Mouse (Mus musculus): ENCODE data around the gene Hormad2. TPM values are rescaled to one million over a fixed set of nuclear protein-coding genes. Genes with fewer than 3 reads are reported as not detected.

Gene Hormad2
- polyA plus RNA-seq, 1 experiment, result 0.28 TPM

DNA sequence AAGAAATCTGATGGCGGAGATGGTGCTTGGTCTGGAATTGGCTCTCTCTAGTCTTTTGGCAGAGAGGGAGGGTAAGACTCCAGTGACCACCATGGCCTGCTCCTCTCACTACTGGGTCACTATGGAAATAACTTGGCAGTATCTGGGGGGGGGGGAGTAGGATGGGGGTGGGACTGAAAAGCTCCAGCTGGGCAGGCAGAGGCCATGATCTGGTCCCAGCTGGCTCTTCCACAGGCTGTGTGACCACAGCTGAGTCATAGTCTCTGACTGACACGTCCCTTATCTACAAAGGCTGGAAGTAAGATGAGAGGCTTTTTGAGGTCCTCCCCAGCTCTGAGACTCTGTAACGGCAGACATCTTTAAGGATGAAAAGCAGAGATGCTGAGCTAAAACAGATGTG is 143.2 kb downstream of the Hormad2 start:
- peaks cover 20% of the 10 kb centered on the region for H3K4me1 ChIP-seq (replicated peaks; ENCODE audit: control insufficient read depth, insufficient read depth, low read length)
- no peak overlapping the region for H3K27ac ChIP-seq (ENCODE audit: control insufficient read depth, insufficient read depth, low read length)
- H3K4me3 ChIP-seq (ENCODE audit: control insufficient read depth, insufficient read depth, low read length), result no peak overlapping the region

DNA sequence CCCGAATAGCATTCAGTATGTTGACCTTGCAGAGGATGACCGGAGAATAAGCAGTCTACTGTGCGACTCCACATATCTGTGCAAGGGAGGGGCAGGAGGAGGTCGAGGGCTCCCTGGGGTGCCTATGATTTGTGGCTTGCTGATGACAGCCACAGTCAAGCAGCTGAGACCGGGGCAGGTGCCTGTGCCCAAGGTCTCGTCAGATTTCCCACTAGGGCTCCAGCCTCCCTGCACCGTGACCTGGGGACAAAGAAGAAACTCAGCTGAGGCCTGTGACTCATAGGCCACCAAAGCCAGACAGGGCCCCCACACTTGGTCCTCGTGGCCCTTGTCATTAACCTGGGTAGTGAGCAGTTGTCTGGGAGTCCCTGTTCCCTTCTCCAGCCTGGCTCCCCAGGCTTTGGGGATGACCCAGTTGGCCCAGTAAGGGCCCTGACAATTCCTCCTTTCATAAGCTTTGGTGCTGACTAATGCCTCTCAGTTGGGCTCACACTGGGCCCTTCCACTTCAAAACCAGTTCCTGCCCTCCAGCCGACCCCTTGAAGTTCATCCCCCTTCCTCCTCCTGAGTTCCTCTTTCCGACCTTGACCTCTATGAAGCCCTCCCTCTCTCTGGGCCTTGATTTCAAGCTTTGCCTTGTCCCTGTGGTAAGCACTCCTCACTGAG is 144.2 kb downstream of the Hormad2 start:
- no peak overlapping the region for H3K4me3 ChIP-seq (ENCODE audit: control insufficient read depth, insufficient read depth, low read length)
- H3K4me1 ChIP-seq (replicated peaks; ENCODE audit: control insufficient read depth, insufficient read depth, low read length), result peaks cover 23% of the 10 kb centered on the region
- no peaks in the 10 kb centered on the region for H3K36me3 ChIP-seq (ENCODE audit: control insufficient read depth, insufficient read depth, low read length)
- WGBS, result 30% methylated on average over 10 of the region's 10 CpGs
- no peak overlapping the region for H3K27ac ChIP-seq (ENCODE audit: control insufficient read depth, insufficient read depth, low read length)
- H3K27me3 ChIP-seq (ENCODE audit: control insufficient read depth, insufficient read depth, low read length), result no peaks in the 10 kb centered on the region
- TF ChIP-seq POLR2A (IDR thresholded peaks at IDR 0.05; ENCODE audit: control insufficient read depth, extremely low read depth, insufficient read depth, low read length, poor library complexity), result no peak
- no peak for TF ChIP-seq CTCF (IDR thresholded peaks at IDR 0.05; ENCODE audit: borderline replicate concordance, control insufficient read depth, extremely low read depth, insufficient read depth, low read length, poor library complexity)
- no peak for DNase-seq

More for the DNA sequence above, 143.2 kb downstream of the Hormad2 start:
- Histone ChIP-seq H3K27me3 (ENCODE audit: control insufficient read depth, insufficient read depth, low read length) (no peaks in the 10 kb centered on the region), H3K36me3 (ENCODE audit: control insufficient read depth, insufficient read depth, low read length) (no peaks in the 10 kb centered on the region)
- no peak for DNase-seq
- 39% methylated on average over 3 of the region's 3 CpGs for WGBS
- TF ChIP-seq CTCF (IDR thresholded peaks at IDR 0.05; ENCODE audit: borderline replicate concordance, control insufficient read depth, extremely low read depth, insufficient read depth, low read length, poor library complexity), result no peak
- no peak for TF ChIP-seq POLR2A (IDR thresholded peaks at IDR 0.05; ENCODE audit: control insufficient read depth, extremely low read depth, insufficient read depth, low read length, poor library complexity)

Other genes starting within 250 kb of the Hormad2 start
- gene Castor1, start 222.9 kb downstream of the Hormad2 start, polyA plus RNA-seq (2012; rRNA removed), result 23.3 and 34.5 TPM in 2 replicates
- gene Osm, start 204.7 kb downstream of the Hormad2 start, polyA plus RNA-seq (2012; rRNA removed), result 5.3 and 5.8 TPM in 2 replicates
- 1.7 and 2.2 TPM in 2 replicates for gene Lif, start 183.5 kb downstream of the Hormad2 start, polyA plus RNA-seq (2012; rRNA removed)
- gene Mtmr3, start 153.8 kb upstream of the Hormad2 start, polyA plus RNA-seq (2012; rRNA removed), result 55.9 and 61.4 TPM in 2 replicates
- not detected in 2 replicates for gene Gm11032, start 179.0 kb upstream of the Hormad2 start, polyA plus RNA-seq (2012; rRNA removed)
- 26.0 and 29.1 TPM in 2 replicates for gene Ascc2, start 196.6 kb upstream of the Hormad2 start, polyA plus RNA-seq (2012; rRNA removed)

Data from thymus, adult 2 months (tissue).